Mouse (Mus musculus) left cerebral cortex, postnatal 4 days (tissue): ENCODE measurements around the gene Morn4. TPM values are rescaled to one million over a fixed set of nuclear protein-coding genes. Genes with fewer than 3 reads are reported as not detected.

ENCODE experiments used
- DNase-seq: peaks from one replicate; pipeline ENCODE4 v3.0.0-alpha.2; 2022
- intact Hi-C: fragments of 180-260 bp; cut with DNase I; formaldehyde crosslinking; loops from one replicate; pipeline ENCODE4 v1.15.1; 2025
- total RNA-seq, 2 experiments: library from RNA; stranded (reverse); gene quantifications; 2 replicates each; pipeline ENCODE4 v1.2.3; 2021

The Morn4 gene
- total RNA-seq, 2 experiments from 2014 or later: 108 to 113 TPM

DNA sequence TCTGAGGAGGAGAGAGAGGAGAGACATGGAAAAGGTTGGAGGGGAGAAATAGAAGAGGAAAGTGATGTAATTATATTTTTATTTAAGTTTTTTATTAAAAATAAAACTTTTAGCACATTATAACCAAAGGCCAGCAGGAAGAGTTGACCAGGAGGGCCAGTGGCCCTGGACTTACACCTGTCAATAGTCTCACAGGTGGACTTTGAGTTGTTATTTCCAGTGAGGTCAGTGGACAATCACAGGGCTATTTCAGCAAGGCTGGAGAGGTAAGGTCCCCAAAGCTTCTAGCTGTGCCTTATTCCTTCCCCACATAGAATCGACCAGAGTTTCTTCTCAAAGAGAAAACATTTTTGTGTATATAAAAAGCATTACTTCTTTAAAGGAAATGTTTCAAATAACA, 35.9 kb downstream of the Morn4 start:
- DNase-seq: no peak
- intact Hi-C loops: no loop called here

GRCm38 (mm10) chr19:42045269-42046102, 40.7 kb downstream of the Morn4 start, which contains the start of gene Hoga1:
Gene Hoga1 (plus strand): TSS chr19:42045610.
- DNase-seq: peak; percentile 73

DNA sequence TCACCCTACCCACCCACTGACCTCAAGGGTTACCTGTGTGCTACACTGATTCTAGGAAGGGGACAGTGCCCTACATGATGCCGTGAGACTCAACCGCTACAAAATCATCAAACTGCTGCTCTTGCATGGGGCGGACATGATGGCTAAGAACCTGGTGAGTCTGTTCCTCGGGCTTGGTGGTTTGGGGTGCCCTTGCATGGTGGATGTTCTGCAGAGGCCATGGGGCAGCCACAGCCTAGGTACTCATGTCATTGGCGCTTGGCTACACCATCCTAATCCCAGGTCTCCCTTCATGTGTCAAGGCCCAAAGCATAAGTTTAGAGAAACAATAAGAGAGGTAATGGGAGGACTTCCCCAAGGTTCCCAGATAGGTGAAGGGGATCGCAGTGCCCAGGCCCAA, 42.2 kb downstream of the Morn4 start:
- no peak for DNase-seq
- intact Hi-C loops: no loop called here

More at GRCm38 (mm10) chr19:42045269-42046102, 40.7 kb downstream of the Morn4 start, which contains the start of gene Hoga1:
- intact Hi-C loops: no loop called here

- intact Hi-C loops: no loop called here
- no peak for DNase-seq
These were observed 47.8 kb downstream of the Morn4 start for GRCm38 (mm10) chr19:42038310-42038709.

GRCm38 (mm10) chr19:42037167-42037702, 48.9 kb downstream of the Morn4 start:
- intact Hi-C loops: no loop called here
- no peak for DNase-seq

- intact Hi-C loops: no loop called here
- DNase-seq: no peak
These were observed 49.8 kb downstream of the Morn4 start for GRCm38 (mm10) chr19:42036357-42036756.

DNA sequence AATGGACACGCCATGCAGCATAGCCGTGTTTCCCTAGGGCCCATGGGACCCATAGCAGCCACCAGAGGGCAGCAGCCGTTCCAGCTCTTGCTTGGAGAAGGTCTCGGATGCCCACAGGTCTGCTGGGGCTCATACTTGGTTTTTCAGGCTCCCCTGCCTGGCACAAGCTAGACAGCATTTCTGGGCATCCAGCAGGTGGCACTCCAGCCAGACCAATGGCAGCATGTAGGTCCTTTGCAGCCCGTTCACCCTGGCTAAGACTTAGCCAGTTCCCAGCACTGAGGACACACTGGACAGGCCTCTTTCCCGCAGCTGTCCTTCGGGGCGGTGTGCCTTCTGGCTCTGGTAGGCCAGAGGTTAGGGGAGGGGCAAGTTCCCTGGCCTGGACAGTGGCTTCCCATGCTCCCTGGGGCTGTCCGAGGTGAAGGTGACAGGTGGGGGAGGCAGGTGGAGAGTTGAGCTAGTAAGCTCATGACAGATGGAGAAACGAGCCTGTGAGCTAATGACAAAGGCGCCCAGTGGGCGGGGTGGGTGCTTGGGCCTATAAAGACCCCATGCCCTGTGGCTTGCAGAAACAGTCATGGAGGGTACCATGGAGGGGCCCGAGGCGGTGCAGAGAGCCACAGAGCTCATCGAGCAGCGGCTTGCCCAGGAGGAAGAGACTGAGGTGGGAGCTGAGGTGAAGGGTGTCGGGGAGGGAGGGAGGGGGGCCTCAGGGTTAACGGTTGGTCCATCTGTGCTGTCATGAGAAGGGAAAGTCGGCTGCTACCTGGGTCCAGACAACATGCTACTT, 50.5 kb downstream of the Morn4 start, which contains the start of gene Ankrd2:
Gene Ankrd2, plus strand, starts transcription at position 545 of the 793 bp plus-strand sequence.
- DNase-seq: peak; percentile 92
- intact Hi-C loops: no loop called here

DNA sequence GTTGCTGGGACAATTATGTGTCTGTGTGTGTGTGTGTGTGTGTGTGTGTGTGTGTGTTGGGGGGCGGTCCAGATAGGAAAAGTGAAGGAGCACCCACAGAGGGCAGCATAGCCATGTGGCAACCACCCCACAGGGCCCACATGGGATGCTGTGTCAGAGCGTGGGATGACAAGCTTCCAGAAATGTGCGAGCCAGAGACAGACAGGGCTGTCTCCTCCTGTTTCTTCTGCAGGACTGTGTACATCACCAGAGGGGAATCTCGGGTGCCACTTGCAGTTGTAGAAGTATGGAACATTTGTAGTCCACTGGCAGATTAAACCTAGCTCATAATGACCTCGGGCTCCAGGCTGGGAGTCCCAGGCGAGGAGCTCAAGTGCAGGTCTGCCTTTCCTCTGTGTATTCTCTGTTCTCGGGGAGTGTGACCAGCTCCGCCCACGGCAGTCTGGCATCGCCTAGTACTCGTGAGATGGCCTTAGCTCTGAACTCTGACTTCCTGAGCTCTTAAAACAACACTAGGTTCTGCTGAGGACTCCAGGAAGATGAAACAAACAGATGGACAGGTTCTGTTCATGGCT, 51.2 kb downstream of the Morn4 start:
- intact Hi-C loops: no loop called here
- DNase-seq: no peak

DNA sequence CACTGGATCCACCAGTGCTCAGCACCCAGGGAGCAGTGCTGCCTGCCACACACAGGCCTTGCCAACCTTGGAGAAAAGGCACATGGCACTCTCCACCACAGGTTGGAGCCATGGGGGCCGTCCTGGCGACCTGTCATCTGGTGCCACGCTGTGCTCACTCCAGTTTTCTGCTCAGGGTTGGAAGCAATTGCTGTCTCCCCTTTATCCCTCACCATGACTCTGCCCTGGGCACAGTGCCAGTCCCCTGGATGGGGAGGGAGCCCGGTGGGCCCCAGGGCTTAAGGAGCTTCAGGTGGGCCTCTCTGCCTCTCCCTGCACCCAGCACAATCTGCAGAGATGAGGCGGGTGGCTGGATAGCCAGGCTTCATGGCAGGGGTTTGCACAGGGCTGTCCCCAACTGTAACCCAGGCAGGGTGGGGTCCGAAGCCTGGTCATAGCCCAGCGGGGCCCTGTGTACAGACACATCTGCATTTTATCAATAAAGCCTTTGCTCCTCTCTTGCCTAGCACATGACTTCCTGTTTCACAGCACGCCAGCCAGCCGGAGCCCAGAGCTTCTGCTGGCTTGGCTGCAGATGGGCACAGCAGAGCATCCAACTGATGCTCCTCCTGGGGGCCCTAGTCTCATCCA, 51.9 kb downstream of the Morn4 start:
- peak; percentile 30 for DNase-seq
- intact Hi-C loops: no loop called here

- peak; percentile 59 for DNase-seq
- intact Hi-C loops: no loop called here
These were observed 52.5 kb downstream of the Morn4 start for GRCm38 (mm10) chr19:42033611-42034010.

DNA sequence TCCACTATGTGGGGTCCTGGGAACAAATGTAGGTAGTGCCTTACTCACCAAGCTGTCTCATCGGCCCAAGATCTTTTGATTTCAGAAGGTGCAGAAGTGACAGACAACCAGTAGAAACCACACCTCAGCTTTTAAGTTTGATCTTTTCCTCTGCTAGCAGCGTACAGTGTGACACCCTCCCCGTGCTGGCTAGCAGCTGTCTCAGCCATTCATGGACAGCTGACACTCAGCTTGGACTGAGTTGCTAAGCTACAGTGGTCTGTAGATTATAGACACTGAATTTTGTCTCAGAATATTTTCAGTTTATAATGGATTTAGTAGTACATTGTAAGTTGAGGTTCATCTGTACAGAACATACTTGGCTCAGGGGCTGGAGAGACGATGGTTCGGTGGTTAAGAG, 55.0 kb downstream of the Morn4 start:
- intact Hi-C loops: no loop called here
- DNase-seq: no peak

- intact Hi-C loops: no loop called here
- peak; percentile 82 for DNase-seq
These were observed 60.0 kb downstream of the Morn4 start for GRCm38 (mm10) chr19:42026158-42026557.

Other genes with a start within 250 kb of the Morn4 start
- 10 to 100 TPM; 13.3 to 14.1 TPM for gene Frat2, start 238.2 kb downstream of the Morn4 start, total RNA-seq
- gene Rrp12, start 190.2 kb downstream of the Morn4 start, total RNA-seq: 10 to 100 TPM; 33.0 to 33.5 TPM
- gene Pgam1, start 174.4 kb downstream of the Morn4 start, total RNA-seq: 100 to 1,000 TPM; 288 to 313 TPM
- 10 to 100 TPM; 30.8 to 36.8 TPM for gene Exosc1, start 152.9 kb downstream of the Morn4 start, total RNA-seq
- 10 to 100 TPM; 67.6 to 72.9 TPM for gene Zdhhc16, start 152.9 kb downstream of the Morn4 start, total RNA-seq
- 10 to 100 TPM; 38.4 to 51.1 TPM for gene Mms19, start 105.2 kb downstream of the Morn4 start, total RNA-seq
- 10 to 100 TPM; 12.7 to 13.5 TPM for gene Ubtd1, start 104.6 kb downstream of the Morn4 start, total RNA-seq
- not detected for gene Ankrd2, start 50.4 kb downstream of the Morn4 start, total RNA-seq
- gene Hoga1, start 40.7 kb downstream of the Morn4 start, total RNA-seq: 10 to 100 TPM in 1 of 2 experiments, 1 to 10 TPM in 1; 9.0 to 10.2 TPM
- 1 to 10 TPM; 2.2 to 2.6 TPM for gene 4933411K16Rik, start 34.1 kb downstream of the Morn4 start, total RNA-seq
- 10 to 100 TPM; 39.5 TPM for gene Pi4k2a, start 4.1 kb upstream of the Morn4 start, total RNA-seq
- 1 to 10 TPM; 7.4 to 8.5 TPM for gene Avpi1, start 42.7 kb upstream of the Morn4 start, total RNA-seq
- 10 to 100 TPM; 12.5 to 14.7 TPM for gene Marveld1, start 61.0 kb upstream of the Morn4 start, total RNA-seq
- 10 to 100 TPM; 94.5 to 96.4 TPM for gene Zfyve27, start 77.6 kb upstream of the Morn4 start, total RNA-seq
- 1 to 10 TPM in 1 of 2 experiments, under 1 TPM in 1; 0.92 to 1.6 TPM for gene Sfrp5, start 115.9 kb upstream of the Morn4 start, total RNA-seq
- gene Golga7b, start 161.2 kb upstream of the Morn4 start, total RNA-seq: 10 to 100 TPM; 87.4 to 88.9 TPM